Mouse (Mus musculus) adrenal gland, adult (tissue): ENCODE measurements around the gene Mad2l1.

Experiments
- DNase-seq, 2 experiments: peaks; one replicate each; pipeline ENCODE4 v3.0.0; 2022 to 2023; ENCODE audit warnings: low spot score in 1 of 2; ENCODE audit not compliant: inconsistent age in 2 of 2

The Mad2l1 gene

DNA sequence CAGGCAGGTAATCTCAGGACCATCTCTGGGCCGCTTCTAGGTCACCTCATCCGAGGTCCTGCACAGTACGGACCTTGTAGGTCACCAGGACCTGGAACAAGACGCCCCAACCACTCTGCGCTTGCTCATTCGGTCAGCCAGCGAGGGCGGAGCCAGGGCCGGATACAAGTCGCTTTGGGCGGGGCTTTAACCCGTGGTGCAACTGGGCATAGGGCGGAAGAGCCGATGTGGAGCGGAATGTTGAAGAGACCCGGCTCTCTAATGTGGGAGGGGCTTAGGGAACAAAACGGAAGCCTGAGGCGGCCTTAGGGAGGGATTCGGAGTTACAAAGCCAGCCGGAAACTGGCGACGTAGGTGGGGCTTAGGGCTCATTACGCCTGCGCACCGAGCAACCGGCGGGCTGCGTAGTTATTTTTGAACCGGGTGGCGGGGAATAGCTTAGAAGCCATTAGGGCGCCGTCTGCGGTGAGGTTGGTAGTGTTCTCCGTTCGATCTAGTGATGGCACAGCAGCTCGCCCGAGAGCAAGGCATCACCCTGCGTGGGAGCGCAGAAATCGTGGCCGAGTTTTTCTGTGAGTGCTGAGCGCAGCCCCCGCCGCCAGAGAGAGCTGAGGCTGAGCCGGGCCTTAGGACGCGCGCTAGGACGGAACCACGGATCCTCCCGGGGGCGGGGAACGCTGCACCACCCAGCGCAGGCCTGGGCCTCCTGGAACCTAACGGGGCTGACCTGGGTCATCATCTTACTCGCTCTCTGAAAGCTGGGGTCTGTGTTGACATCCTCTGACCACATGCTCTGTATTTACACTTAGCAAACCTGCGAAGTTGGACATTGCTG is at the start of gene Mad2l1:
Mad2l1 (plus strand) TSS at position 363 of the 835 bp plus-strand sequence.
- DNase-seq: peak; percentile 98 to 99

DNA sequence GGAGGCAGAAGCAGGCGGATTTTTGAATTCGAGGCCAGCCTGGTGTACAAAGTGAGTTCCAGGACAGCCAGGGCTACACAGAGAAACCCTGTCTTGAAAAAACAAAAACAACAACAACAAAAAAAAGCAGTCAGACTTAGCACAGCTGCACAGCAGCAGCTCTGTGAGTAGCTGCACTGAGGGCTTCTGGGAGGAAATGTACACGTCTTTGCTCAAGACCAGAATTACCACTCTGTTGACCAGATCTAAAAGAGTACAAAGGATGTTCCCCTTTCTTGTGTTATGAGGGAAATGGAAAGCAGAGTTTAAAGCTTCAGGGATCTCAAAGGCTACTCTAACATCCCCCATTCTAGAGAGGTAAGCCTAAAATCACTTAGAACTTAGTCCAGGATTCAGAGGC is 41.5 kb upstream of the Mad2l1 start:
- DNase-seq: no peak

DNA sequence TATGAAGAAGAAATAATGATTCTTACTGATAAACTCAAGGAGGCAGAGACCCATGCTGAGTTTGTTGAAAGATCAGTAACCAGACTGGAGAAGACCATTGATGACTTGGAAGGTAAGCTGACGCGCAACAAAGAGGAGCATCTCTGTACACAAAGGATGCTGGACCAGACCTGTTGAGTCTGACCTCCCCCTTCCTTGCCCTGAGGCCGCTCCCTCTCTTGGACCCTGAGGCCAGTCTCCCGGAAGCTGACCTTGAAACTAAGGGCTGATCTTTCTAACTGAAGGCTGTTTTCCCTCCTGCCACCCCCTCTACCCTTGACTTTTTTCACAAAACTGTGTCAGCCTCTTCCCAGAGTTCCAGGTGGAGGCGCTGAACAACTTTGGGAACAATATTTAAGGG is 18.8 kb upstream of the Mad2l1 start:
- no peak for DNase-seq

DNA sequence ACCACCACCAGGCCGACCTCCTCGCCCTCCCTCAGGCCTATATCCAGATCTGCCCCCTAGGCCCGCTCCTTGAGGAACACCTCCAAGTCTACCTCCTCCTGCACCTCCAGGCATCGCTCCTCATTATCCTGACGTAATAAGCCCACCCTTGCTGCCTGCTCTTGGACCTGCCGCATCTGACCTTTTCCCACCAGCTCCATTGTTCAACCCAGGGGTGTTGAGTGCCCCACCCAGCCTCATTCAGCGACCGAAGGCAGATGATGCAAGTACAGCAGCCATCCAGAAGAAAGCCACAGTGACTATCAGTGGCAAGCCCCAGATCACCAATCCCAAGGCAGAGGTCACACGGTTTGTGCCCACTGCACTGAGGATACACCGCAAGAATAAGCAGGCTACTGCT is 6.8 kb upstream of the Mad2l1 start:
- no peak for DNase-seq

DNA sequence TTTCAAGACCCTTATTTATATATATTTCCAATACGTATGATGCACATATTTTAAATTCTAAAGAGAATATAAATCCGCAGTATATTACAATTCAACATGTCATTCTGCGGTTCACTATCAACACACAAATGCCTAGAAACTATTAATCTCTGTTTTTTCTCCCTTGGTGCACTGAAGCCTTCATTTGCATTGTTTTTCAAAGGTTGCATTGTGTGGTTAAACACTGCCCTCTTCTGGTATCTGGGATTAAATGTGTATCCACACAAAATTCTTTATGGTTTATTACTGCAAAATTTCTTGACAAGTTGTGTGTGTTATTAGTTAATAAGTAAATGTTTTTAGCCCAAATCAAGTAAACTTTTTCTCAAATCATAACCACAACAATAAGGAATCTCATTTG is 1.9 kb upstream of the Mad2l1 start:
- DNase-seq: peak in 1 of 2 experiments; percentile 72

DNA sequence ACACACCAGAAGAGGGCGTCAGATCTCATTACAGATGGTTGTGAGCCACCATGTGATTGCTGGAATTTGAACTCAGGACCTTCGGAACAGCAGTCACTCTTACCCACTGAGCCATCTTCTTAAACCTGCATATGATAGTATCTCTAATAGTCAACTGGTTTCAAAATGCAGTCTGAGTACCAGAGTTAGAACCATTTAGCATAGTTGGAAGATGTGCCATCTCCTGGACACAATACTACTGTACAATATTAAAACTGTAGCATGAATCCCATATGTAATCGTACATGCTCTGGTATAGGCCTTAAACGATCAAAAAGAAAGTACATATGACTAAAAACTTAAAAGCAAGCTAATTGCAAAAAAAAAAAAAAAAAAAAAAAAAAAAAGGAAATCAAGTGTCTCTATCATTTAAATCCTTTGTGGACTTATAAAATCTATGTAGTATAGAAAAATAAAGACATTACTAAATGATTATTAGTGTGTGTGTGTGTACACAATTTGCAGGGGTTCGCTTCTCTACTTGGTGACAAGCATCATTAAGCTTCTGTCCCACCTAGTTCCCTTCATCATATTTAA is 736 bp upstream of the Mad2l1 start:
- DNase-seq: peak in 1 of 2 experiments; percentile 44

DNA sequence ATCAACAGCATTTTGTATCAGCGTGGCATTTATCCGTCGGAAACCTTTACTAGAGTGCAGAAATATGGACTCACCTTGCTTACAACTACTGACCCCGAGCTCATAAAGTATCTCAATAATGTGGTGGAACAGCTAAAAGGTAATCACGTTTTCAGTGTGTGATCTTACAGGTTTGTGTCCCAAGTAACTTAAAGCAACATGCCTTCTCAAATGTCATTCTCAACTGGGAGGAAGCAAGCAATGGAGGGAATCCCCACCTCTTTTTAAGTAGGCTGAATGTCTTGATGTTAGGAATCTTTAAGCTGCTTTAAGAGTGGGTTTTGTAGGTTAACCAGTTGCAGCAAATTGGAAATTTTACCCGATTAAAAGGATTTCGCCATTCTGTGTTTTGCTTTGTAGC is 776 bp downstream of the Mad2l1 start:
- DNase-seq: no peak

DNA sequence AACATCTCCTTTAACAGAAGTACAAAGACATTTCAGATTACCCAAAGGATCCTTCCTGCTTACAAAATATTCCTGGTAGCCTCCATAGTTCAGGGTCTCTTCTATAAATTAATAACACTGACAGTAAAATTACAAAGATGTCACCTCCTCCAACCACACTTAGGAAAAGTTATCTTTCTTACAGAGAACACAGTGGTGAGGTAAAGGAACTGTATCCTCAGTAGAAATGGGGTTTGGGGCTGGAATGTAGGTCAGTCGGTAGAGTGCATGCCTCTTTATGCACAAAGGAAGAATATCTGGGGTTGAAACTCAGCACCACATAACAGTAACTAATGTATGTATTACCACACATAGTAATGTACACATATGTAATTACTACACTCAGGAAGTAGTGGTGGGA is 24.8 kb downstream of the Mad2l1 start, which contains the start of gene Vmn1r32:
Vmn1r32 (minus strand) TSS at position 101 of the 400 bp plus-strand sequence.
- DNase-seq: no peak

DNA sequence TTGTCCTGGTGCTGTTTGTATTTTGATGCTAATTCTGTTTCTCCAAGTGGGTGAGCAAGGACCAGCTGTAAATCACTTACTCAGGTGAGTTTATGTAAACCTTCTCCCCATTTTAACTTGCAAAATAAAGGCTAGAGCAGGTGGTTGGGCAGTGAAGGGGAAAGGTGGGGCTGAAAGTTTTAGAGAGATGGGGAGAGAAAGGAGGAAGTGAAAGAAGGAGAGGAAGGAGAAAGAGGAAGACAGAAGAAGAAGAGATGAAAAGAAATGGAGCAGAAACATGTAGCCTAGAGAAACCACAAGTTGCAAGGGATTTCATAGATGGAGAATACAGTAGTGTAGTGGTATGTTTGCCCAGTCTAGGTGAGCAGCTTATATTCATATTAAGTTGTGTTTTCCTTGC is 60.6 kb downstream of the Mad2l1 start:
- no peak for DNase-seq
